Mouse (Mus musculus): ENCODE measurements around the gene Slc5a10.
A peak's percentile ranks its signal among the peaks of the same experiment; 100 is the strongest.

The Slc5a10 gene

DNA sequence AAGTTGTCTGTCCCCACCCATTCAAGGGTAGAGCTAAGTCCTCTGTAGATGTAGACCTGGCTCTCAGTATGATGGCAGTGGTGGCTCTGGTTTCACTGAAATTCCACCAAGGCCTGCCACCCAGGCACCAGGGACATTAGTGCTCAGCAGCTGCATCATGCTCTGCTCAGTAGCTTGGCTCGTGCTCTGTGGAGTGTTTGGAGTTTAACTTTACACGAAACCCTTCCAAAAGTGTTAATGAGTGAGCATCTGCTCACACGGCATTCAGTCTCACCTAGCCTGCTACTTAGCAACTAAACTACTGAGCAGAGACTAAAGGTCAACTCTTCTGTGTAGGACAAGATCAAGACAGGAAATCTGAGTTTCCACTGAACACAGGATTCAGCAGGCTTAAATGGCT is at the start of gene Slc5a10:
Gene Slc5a10, minus strand, starts transcription at position 191 of the 400 bp plus-strand sequence.
- no peak for DNase-seq (ENCODE audit: low spot score)

DNA sequence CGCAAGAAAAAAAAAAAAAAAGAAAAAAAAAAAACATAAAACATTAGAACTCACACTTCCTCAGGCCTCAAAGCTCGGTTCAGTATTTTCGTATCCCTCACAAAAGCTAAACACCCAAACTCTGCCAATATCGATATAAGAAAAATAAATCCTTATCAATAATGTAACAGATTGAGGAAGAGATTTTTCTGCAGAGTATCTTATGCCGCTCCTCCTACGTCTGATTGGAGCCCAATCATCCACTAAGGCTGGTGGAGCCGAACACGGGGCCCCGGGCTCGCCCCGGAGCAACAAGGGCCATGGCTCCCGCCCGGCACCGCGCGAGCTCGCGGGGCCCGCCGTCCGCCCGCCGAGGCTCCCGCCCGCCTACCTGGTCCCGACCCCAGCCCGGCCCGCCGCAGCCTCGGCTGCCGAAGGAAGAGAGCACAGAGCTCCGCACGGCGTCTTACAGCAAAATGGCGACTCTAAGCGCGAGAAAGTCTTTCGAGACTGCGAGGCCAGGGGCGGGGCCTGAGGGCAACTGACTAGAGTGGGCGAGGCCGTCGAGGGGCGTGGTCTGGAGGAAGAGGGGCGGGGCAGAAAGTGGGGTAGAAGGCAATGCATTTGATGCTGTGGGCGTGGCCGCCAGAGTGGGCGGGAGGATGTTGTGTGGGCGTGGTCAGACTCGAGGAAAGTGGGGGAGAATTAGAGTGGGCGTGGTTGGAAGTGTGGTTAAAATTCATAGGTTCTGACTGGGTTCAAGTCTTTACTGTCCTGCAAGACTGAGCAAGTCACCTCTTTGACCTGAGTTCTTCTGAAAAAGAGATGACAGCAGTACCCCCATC is 41.2 kb upstream of the Slc5a10 start, which contains the start of gene Prpsap2:
Gene Prpsap2, minus strand, starts transcription at position 505 of the 824 bp plus-strand sequence.
- peak; percentile 96 for DNase-seq (ENCODE audit: low spot score)

- no peak for DNase-seq (ENCODE audit: low spot score)
Measured at GRCm38 (mm10) chr11:61760518-61760917, 39.9 kb upstream of the Slc5a10 start.

DNA sequence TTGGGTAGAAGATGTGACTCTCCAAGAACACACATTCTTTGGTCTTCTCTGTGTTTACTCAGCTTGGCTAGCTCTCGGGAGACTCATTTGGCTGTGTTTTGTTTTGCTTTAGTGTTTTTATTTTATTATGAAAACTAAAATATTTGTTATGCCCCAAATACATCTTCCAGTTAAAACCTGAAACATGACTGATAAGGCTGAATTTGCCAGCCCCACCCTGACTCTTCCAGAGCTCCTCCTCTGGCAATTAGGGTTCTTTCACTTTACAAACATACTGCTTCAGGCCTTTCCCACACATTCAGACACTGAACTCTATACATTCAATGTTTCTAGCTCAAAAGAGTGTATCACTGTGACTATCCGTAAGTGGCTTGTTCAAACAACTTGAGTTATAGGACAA is 36.5 kb upstream of the Slc5a10 start:
- DNase-seq (ENCODE audit: low spot score): no peak

DNA sequence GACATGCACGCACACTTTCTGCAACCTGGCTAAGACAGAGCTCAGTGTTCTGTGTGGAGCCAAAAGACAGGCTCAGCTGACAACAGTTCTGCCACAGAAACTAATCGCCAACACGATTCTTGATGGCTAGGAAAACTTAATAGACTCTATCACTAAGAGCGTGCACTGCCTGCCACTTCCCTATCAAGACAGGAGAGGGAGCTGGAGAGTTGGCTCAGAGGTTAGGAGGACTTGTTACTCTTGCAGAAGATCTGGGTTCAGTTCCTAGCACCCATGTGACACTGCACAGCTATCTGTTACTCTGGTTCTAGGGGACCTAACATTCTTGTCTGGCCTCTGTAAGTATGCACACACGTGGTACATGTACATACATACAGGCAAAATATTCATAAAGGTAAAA is 31.0 kb upstream of the Slc5a10 start:
- no peak for DNase-seq (ENCODE audit: low spot score)

GRCm38 (mm10) chr11:61747161-61747560 is 26.5 kb upstream of the Slc5a10 start:
- no peak for DNase-seq (ENCODE audit: low spot score)

DNA sequence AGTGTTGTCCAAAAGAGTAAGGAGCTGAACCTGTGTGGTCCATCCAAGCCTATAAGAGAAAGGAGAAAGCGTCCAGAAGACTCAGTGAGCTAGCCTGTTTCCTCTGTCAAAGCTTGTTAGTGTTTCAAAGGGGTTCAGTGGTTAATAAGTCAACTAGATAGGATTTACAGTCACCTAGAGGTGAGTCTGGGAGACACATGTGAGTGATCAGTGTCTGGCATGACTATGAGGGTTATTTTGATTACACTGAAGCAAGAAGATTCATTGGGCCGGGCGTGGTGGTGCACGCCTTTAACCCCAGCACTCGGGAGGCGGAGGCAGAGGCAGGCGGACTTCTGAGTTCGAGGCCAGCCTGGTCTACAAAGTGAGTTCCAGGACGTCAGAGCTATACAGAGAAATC is 25.2 kb upstream of the Slc5a10 start:
- no peak for DNase-seq (ENCODE audit: low spot score)

- DNase-seq (ENCODE audit: low spot score): no peak
Measured at GRCm38 (mm10) chr11:61744460-61744859, 23.8 kb upstream of the Slc5a10 start.

DNA sequence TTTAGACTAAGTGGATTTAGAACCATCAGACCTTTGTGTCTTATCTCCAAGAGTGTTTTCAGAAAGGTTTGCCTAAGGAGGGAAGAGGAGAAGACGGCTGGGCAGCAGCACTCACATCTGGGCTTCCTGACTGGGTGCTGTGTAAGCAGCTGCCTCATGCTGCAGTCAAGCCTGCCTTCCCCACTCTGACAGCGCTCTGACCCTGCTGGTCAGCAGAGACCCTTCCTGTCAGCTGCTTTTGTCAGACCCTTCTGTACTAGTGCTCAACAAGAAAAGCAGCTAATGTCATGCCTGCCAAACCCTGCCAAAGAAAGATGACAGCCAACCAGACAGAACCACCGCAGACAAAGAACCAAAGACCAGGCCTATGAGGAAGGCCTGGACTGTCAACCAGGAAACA is 23.1 kb upstream of the Slc5a10 start:
- no peak for DNase-seq (ENCODE audit: low spot score)

GRCm38 (mm10) chr11:61740500-61740899 is 19.9 kb upstream of the Slc5a10 start:
- DNase-seq (ENCODE audit: low spot score): no peak

DNA sequence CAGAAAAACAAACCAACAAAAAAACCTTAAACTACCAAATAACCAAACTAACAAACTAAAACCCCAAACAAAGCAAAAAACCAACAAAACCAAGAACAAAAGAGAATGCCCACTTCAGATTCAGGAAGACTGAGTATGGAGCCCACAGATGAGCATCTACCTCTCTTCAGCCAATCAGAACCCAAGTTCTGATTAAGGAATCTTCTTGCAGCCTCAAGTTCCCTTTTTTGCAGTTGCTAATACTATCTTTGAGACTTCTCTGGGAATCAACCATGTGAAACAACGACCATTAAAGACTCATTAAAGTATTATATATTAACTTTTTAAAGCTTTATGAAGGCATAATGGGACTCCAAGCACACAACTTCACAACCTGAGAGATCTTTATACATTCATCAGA is 16.7 kb upstream of the Slc5a10 start:
- DNase-seq (ENCODE audit: low spot score): no peak

- DNase-seq (ENCODE audit: low spot score): no peak
Measured at GRCm38 (mm10) chr11:61732672-61733071, 12.0 kb upstream of the Slc5a10 start.

DNA sequence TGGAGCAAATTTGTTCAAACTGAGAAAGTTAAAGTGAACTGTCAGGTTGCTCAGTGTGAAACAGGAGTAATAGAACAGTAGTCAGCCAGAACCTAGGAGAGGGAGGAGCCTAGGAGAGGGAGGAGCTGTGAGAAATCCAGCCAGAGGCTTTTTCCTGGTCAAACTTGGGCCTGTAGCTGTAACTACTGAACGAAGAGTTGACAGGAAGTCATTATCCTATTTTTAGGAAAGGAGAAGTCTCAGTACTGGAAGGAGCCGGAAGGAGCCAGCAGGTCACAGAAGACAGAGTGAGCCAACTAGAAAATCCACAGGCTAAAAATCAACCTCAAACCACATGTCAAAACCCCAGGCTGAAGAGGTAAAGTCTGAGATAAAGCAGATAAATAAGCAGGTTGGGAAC is 7.4 kb upstream of the Slc5a10 start:
- DNase-seq (ENCODE audit: low spot score): no peak

DNA sequence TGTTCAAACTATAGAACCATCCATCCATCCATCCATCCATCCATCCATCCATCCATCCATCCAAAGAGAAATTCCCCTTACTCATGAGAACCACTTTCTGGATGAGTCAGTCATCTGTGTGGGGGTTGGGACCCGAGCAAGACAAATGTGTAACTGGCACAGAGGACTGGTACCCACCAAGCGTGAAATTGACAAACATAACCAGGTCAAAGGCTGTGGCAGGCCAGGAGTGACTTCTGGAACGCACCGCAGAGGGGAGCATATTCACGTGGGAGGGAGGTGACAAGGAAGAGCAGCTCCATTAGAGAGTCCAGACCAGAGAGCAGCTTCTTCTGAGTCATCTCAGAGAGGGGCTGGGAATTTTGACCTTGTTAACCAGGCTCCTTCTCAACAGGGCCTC is 1.5 kb upstream of the Slc5a10 start:
- DNase-seq (ENCODE audit: low spot score): no peak

DNA sequence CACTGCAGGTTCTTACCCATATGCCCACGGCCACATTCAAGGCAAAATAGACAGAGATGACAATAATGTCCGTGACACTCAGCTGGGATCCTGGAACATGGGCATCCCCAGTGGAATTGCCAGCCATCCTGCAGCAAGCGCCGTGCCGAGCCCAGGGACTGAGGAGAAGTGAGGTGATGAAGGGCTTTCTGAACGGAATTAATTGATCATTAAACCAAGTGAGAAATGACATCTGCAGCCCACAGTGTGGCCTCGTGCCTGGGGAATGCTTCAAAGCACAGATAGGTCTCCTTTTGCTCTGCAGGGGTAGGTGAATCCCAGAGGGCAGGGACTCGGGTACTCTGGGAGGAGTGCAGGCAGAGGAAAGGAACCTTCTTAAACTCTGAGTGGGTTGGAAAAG is 800 bp downstream of the Slc5a10 start:
- no peak for DNase-seq (ENCODE audit: low spot score)

DNA sequence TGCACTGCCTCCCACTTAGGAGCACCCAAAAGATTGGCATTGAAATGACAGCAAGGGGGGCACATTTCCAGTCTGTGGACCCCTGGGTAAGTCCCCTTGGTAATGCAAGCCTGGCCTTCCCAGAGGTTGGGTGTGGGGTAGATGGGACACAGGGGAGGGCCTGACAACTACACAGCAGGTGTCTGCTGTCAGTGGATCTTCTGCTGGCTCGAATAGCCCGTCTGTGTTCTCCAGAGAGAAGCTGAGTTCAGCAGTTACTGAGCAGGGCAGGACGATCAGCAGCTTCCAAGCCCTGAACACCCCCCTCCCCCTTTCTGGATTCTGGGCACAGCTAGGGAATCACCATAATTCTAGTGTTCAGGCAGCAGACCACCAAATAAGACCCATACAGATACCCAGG is 1.2 kb downstream of the Slc5a10 start:
- DNase-seq (ENCODE audit: low spot score): no peak

DNA sequence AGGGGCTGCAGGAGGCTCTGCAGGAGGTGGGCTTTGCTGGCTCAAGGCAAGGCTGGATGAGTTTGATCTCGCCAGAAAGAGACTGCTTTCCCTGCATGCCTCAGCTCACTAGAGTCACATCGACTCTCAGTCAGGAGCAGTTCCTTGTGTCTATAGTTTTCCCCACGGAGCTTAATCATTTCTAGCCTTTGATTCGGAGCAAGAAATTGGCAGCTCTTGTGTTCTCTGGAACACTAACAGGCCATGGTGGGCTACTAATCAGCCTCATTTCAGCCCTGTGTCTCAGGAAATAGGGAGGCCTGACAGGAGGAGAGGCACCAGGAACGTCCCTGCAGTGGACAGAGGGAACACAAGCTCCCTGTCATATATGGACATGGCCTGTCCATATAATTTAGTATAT is 2.6 kb downstream of the Slc5a10 start:
- DNase-seq (ENCODE audit: low spot score): no peak

GRCm38 (mm10) chr11:61715130-61715529 is 5.5 kb downstream of the Slc5a10 start:
- no peak for DNase-seq (ENCODE audit: low spot score)

GRCm38 (mm10) chr11:61714346-61715117 is 6.1 kb downstream of the Slc5a10 start:
- peak; percentile 53 for DNase-seq (ENCODE audit: low spot score)

DNA sequence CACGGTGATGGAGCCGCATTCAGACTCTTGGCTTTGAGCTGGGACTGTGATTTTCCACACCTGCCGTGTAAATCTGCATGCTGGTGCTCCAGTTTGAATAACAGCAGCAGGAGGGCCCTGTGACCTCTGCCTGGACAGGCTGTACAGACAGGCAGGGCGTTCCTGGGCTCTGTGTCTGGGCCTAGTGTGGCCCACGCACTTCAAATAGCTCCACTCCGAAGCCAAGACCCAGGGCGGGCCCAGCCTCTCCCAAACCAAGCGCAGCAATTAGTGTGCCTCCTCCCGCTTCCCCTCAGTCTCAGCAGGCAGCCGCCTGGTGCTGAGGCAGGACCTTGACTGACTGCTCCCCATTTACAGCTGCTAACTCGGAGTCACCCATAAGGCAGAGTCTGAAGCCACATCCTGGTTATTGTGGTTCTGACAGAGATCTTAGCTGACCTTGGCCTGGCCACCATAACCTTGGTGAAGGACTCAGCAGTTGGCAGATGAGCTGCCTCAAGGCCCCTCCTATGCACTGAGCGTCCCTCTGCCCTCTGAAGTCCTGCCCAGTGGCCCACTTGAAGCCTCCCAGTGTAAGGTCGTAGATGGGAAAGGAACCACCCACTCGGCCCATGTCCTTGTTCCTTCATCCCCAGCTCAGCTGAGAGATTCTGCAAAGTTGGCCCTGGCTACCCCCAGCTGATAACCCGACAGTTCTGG is 7.3 kb downstream of the Slc5a10 start:
- peak; percentile 89 for DNase-seq (ENCODE audit: low spot score)

DNA sequence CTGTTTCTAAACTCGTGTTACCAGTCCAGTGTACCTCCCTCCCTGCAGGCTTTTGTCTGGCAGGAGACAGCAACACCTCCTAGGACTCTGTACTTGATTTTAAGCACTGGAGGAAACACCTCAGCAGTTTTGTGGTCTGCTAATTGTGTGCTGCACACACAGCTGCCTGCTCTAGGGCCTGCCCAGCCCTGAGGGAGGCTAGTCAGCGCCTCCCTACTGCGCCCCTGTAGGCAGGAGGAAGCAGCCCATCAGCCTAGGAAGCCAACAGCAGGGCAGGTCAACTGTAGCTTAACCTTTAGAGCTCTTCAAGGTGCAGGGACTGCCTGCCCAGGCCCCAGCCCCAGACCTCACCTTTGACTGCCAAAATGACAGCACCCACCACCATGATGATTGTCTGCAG is 11.7 kb downstream of the Slc5a10 start:
- no peak for DNase-seq (ENCODE audit: low spot score)

DNA sequence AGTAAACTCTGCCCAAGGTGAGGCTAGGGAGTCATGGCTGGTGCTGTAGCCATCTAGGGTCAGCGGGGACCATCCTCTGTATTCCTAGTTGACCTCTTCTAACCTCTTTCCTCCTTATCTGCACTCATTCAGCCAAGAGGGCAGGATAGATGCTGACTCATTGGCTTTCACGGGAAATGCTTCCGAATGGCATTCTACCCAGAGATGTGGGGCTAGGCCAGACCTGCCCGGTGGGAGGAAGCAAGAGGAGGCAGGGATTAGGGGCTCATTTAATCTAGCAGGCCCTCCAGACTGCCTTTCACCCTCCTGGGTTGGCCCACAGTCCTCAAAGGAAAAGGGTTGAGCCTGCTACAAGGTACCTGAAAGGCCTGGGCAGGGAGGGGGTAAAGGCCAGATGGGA is 14.4 kb downstream of the Slc5a10 start:
- no peak for DNase-seq (ENCODE audit: low spot score)

GRCm38 (mm10) chr11:61705581-61705980 is 15.0 kb downstream of the Slc5a10 start:
- no peak for DNase-seq (ENCODE audit: low spot score)
